Mouse (Mus musculus): ENCODE measurements around the gene Nkain1.
A peak's percentile ranks its signal among the peaks of the same experiment; 100 is the strongest.

Gene Nkain1

DNA sequence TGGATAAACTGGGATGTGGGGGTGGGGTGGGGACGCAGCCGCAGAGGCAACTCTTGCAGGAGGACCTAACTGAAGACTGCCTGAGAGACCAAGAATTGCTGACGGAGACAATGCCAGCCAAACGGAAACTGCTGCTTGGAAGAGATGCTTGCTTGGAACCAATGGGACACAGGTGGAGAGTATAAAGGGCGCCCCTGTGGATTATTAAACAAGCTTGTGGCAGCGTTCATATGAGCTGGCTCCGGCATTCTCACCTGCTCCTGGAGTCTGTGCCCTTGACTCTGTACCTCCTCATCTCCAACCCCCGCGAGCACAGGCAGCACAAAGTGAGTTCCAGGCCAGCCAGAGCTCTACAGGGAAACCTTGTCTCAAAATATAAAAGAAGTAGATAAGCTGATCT lies 23.5 kb downstream of the Nkain1 start:
- no peak for DNase-seq (ENCODE audit: low read depth)

DNA sequence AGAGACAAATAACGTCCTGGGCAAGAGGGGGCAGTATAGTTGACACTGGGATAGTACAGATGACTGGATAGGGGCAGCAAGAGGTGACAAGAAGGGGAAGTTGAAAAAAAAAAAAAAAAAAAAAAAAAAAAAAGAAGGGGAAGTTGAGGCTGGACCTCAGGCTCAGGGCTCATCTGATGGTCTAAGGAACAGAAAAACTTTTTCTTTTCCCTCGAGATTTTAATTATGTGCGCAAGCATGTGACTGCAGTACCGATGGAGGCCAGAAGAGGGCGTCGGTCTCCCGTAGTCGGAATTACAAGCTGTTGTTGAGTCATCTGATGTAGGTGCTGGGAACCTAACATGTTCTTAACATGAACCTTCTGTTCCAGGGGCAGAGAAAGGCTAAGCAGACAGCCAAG lies 24.8 kb downstream of the Nkain1 start:
- DNase-seq (ENCODE audit: low read depth): no peak

DNA sequence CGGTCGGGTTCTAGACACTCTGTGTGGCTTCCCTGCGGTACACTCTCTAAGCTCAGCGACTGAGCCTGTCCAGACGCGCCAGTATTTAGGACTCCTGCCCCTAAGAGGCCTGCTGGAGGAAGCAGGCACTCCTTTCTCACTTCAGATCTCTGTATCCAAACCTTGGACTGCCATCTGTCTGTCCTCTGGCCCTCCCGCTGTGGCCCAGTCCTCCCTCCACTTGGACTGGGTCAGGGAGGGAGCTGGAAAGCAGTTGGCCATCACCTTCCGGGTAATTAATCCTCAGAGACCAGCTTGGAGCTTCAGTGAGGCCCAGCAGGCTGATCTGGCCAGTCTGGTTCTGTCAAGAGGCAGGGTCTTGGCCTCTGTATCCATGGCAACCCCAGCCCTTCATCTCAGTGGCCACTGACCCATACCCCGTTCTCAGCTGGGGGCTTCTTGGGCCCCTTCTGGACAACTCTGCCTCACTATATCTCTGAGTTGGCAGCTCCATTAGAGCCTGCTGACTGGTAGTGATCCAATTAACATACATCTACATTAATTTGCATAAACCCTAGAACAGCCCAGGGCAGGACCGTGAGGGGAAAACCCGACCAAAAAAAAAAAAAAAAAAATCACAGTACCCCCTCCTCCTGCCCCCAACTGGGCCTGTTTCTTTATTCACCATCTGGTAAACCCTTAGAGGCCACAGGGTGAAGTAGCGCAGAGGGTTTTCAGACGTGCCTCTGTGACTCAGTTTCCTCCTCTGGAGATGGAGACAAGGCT lies 27.0 kb downstream of the Nkain1 start:
- DNase-seq (ENCODE audit: low read depth): no peak

DNA sequence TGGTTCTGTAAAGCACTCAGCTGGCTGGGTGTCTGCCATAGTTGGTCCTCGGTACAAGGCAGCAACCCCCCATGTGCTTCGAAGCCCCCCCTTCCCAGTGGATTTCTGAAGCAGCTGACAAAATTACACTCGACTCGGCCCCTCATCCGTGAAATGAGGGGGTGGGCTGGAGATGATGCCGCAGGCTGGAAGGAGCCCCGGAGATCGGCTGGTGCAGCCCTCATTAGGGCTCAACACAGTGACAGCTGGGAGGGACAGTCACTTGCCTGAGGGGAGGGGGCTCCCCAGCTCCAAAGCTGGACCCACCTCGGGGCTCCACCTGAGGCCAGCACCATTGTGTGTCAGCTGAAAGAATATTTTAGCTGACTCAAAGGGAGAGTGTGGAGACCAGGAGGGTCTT lies 29.6 kb downstream of the Nkain1 start:
- no peak for DNase-seq (ENCODE audit: low read depth)

DNA sequence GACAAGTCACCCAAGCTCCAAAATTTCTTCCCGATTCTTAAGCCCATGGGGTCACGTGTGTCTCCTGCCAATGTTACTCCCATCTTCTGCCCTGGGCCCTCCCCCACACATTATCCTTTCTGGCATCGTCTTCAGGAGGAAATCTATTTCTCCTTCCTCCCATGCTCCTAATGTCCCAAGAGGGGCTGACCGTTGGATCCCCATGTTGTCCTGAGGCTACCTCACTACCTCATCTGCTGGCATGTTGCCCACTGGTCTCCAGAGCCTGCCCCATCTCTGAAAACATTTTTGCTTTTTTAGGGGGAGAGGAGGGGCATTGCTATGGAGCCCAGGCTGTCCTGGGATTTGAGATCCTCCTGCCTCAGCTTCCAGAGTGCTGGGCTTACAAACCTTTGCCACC lies 30.9 kb downstream of the Nkain1 start:
- DNase-seq (ENCODE audit: low read depth): no peak

DNA sequence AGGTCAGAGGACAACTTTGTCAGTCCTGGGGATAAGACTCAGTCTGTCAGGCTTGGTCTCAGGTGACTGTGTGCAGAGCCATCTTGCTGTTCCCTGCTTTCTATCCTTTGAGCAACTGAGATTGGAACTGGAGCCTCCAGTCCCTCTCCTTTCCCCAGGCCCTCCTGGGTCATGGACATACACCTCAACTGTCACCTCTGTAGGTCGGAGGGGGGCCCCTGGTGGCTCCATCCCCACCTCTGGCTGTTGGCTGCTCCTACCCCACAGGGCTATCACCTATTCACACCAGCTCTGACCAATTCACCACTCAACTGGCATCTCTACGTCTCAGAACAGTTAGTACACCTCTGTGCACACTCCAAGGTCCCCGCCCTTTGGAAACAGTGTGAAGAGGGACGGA lies 33.1 kb downstream of the Nkain1 start:
- no peak for DNase-seq (ENCODE audit: low read depth)

DNA sequence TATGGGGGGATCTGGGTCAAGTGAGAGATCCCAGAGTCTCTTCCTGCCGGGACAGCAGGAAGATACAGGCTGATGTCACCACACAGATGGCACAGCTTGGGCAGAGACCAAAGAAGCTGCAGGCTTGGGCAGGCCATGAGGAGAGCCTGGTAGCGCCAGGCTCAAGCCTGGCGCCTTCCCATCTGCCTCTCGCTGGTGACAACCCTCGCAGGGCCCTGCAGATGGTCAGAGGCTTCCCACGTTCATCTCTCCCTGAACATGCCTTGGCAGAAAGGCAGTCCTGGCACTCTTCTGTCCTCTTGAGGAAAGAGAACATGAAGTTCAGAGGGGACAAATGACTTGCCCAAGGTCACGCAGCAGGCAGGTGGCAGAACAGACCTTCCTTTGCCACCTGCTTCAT lies 34.3 kb downstream of the Nkain1 start:
- no peak for DNase-seq (ENCODE audit: low read depth)

DNA sequence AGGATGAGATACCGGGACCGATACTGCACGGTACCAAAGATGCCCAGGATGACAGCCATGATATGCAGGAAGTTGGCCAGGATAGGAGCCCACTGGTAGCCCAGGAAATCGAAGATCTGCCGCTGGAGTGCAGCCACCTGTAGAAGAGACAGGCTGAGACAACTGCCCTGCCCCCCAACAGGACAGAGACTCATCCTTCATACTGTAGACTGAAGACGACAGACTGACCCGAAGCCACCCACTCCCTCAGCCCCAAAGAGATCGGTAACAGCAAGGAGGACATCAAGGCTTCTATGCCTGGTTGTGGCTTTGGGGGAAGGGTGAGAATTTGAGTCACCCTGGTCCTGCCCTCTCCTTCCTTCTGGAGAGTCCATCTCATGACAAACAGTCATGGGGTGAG lies 34.9 kb downstream of the Nkain1 start:
- no peak for DNase-seq (ENCODE audit: low read depth)

DNA sequence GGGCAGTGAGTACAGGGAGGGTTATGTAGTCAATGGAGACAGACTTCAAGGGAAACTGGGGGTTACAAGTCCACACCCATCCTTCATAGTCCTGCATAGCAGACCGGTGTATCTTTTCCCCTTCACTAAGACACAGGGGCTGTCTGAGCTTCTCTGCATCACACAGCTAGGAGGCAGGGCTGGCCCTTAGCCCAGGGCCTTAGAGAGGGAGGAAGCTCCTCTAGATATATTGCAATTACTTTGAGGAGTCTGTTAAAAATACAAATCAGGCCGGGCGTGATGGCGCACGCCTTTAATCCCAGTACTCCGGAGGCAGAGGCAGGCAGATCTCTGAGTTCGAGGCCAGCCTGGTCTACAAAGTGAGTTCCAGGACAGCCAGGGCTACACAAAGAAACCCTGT lies 36.6 kb downstream of the Nkain1 start:
- no peak for DNase-seq (ENCODE audit: low read depth)

DNA sequence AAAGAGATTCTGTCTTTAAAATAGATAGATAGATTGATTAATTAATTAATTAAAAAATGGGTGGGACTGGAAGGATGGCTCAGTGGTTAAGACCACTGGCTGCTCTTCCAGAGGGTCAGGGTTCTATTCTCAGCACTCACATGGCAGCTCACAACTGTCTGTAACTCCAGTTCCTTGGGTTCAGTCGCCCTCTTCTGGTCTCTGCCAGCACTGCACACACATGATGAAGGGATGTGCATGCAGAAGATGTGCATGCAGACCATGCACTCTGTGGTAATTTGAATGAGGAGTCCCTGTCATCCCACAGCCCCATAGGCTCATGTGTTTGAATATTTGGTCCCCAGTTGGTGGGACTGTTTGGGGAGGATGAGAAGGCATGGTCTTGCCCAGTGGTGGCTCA lies 38.2 kb downstream of the Nkain1 start:
- no peak for DNase-seq (ENCODE audit: low read depth)

DNA sequence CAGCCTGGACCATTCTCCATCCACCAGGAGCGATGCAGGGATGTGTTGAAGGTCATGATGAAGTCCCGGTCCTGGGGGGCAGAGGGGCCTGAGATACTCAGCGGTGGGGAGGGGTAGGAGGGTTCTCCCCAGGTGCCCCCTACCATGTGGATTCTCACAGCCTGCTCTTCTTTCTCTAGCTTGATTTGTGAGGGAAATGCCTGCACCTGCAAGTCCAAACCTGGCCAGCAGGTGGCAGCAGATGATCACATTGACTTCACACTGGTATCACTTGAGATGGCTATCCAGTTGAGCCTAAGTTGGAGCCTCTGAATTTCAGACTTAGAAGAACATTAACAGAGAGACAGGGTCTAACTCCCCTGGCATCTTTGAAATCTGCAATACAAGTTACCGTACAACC lies 40.0 kb downstream of the Nkain1 start:
- peak; percentile 46 for DNase-seq (ENCODE audit: low read depth)

DNA sequence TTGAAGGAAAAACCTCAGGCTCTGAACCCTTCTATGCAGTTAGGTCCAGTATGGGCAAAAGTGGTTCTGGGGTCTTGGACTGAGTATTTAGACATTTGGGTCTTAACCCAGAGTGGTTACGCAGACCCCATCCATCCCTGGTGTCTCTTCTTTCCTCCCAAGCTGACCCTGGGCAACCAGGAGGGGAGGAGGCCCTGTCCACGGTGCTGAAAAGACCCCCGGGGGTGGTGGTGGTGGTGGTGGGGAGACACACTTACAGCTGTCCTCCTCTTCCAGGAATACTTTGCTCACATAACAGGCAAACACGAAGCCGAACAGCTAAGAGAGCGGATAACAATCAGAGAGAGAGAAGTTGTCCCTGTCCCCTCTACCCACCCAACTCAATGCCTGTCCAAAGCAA lies 41.6 kb downstream of the Nkain1 start:
- DNase-seq (ENCODE audit: low read depth): no peak

DNA sequence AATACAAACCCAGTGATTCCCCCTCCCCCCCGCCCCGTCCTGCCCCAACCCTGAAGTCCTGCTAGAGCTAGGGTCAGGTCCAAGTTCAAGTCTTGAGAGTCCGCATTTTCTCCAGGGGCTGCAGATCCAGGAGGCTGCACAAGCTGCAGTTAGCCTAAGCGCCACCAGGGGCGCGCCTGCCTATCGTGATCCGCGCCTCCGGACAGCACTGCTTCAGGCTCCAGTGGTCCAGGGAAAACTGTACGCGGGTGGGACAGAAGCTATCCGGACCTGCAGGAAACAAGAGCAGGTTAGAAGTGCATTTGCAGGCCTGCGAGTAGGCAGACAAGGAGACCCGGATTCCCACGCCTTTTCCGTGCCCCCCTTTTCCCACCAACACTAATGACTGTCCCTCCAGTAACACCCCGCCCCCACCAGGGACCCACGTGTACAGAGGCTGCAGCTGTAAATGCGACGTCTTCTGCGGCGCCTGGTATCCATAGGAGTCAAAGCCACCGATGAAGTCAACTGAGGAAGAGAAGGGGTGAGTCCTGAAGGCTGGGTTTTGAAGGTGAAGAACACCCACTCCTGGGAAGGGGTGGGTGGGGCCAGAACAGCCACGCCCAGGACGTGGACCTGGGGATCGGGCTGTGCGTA lies 42.2 kb downstream of the Nkain1 start:
- DNase-seq (ENCODE audit: low read depth): no peak

DNA sequence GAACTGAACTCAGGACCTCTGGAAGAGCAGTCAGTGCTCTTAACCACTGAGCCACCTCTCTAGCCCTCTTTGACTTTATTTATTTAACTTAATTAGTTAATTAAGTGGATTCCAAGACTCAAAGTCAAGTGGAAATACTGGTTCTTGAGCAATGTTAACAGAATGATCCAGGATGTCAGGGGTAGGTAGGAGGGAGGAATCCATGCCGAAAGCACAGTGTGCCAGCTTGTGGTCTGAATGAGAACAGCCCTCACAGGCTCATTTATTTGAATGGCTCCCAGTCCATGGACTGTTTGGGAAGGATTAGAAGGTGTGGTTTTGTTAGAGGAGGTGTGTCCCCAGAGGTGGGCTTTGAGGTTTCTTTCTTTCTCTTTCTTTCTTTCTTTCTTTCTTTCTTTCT lies 46.2 kb downstream of the Nkain1 start:
- DNase-seq (ENCODE audit: low read depth): no peak

DNA sequence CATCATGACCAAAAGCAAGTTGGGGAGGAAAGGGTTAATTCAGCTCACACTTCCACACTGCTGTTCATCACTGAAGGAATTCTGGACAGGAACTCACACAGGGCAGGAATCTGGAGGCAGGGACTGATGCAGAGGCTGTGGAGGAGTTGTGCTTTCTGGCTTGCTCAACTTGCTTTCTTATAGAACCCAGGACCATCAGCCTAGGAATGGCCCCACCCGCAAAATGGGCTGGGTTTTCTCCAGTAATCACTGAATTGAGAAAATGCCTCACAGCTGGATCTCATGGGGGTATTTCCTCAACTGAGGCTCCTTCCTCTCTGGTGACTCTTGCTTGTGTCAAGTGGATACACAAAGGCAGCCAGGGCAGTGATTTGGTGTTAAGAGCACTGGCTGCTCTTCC lies 48.9 kb downstream of the Nkain1 start:
- no peak for DNase-seq (ENCODE audit: low read depth)

DNA sequence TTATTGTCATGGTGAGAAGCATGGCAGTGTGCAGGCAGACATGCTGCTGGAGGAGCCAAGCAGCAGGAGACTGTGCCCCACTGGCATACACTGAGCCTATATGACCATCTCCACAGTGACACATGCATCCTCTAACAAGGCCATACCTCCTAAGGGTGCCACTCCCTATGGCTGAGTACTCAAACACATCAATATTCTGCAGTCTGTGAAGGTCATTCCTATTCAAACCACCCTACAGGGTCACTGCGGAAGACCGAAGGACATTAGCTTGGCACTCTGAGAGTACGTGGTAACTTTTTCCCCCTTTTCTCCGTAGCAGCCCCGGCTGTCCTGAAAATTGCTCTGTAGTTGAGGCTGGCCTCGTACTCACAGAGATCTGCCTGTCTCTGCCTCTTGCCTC lies 52.5 kb downstream of the Nkain1 start:
- no peak for DNase-seq (ENCODE audit: low read depth)

DNA sequence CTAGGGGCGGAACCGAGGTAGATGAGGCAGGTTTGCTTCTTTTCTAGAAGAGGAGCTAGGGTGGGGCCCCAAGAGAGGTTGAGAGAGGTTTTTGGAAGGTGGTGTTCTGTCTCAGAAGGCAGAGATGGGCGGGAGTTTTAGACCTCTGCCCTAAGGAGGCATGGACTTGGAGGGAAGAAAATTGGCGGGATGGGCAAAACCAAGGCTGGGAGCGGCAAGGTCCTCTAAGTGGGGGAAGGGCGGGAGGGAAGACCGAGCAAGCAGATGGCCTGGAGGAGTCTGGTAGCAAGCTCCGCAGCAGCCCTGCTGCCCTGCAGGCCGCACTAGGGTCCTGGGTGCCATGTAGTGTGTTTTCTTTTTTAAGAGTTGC lies 53.5 kb downstream of the Nkain1 start:
- no peak for DNase-seq (ENCODE audit: low read depth)

DNA sequence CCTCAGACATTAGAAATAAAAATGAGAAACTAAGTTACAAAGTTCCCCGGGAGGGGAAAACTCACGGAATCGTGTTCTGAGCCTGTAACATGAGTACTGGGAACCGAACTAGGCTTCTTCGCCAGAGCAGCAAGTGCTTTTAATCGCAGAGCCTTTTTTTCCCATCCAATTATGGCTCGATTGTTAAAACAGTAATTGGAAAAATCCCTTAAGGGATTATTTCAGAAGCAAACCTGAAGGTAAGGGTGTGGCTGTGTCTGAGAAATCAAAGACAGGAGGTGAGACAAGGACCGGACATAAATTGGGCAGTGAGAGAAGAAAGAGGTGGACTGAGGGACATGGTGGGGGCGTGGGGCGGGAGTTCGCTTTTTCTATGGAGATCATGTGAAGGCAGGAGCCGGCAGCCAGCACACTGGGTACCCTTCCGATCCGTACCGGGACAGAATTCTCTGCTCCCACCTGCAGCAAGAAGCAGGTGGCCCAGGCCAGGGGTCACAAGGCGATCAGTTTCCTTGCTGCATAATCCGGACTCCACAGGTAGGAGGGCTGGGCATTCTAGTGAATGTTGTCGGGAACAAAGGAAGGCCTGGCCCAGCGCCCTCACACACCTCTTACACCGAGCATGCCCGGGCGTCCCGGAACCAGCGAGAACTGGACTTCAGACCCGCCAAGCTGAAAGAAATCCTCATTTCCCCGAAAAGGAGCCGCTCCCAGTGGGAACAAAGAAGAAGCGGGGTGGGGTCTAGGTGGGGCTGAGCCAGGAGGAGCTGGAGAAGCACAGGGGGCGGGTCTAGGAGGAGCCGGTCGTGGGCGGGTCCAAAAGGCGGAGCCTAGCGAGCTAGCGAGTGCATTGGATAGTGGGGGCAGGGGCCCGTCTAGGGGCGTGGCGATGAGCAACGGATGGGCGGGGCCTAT lies 54.1 kb downstream of the Nkain1 start:
- DNase-seq (ENCODE audit: low read depth): peak; percentile 76

DNA sequence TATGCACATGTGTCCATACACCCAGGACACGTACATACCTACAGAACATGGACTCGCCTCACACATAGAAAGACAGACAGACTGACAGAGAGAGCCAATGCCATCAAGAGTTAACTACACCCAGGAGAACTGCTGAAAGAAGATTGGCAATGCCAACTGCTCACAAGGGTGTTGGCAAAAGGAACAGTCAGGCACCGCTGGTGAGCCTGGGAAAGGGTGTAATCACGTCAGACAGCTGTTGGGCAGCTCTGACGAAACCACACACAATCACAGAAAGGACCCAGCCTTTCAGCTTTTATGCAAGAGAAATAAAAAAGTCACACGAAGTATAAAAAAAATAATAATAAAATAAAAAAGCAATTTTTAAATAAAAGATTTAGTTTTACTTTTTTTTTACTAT lies 57.5 kb downstream of the Nkain1 start:
- peak; percentile 56 for DNase-seq (ENCODE audit: low read depth)
